Mouse (Mus musculus) WW6 (cell line): ENCODE data around the gene 4933424G06Rik.

Experiments used
- DNase-seq: peaks from one replicate; pipeline ENCODE4 v3.0.0-alpha.2; 2013; ENCODE audit warnings: low read depth, low spot score

Gene 4933424G06Rik

GRCm38 (mm10) chr1:36709055-36709853 is 695 bp upstream of the 4933424G06Rik start:
- no peak for DNase-seq

- DNase-seq = no peak
Measured at GRCm38 (mm10) chr1:36711104-36711503, 1.2 kb downstream of the 4933424G06Rik start.

DNA sequence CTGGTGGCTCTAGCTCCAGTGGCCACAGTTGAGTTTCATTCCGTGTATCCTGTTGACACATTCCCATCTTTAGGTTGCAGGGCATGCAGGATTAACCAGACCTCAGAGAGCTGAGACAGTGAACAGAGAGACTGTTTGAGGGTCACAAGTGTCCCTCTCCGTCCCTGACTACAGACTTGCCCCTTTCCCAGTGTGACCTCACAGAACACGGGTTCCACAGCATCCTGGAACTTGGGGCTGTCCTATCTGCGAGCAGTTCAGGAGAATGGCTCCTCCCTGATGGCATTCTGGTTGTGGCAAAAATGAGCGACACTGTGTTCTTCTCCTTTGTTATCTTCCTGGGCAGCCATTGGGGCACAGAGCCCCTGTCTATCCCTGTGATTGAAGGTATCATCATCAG is 4.4 kb downstream of the 4933424G06Rik start, which contains the start of gene Actr1b:
Gene Actr1b, minus strand, starts transcription at position 112 of the 400 bp plus-strand sequence.
- DNase-seq = no peak

GRCm38 (mm10) chr1:36718786-36719185 is 8.8 kb downstream of the 4933424G06Rik start:
- DNase-seq = no peak

DNA sequence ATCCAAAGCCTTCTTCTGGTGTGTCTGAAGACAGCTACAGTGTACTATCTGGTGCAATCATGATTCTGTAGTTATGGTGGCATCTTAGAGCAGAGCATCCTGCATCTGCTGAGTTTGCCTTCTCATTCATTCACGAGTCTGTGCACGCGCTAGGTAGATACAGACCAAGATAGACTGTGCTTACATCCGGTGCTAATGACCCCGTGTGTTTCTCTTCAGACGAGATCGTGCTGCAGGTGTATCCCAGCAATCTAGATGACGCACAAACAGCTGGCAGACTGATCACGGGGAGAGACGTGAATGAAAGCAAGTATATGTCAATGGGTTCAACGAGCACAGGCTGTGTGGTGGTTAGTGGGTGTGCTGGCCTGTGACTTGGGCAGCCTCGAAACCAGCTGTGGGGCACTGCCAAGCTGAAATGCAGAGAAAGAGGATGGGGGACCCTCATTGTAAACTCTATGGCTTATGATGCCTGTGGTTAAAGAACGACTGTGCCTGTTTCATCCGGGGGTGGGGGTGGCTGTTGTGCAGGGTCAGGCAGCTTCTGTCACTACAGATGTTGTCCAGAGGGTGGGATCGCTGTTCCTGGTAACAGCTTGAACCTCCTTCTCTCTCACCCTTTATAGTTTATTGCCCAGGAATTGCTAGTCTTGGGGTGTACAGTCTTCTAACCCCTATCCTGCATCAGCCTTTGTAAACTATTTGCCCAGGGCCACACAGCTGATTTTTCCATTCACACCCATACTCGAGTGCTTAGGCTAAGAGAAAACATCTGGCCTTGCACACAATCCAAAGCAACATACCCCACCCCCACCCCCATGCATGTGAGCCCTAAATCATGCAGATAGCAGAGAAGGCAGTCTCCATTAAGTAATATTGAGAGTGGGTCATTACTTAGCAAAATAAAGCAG is 13.5 kb downstream of the 4933424G06Rik start:
- DNase-seq = no peak

DNA sequence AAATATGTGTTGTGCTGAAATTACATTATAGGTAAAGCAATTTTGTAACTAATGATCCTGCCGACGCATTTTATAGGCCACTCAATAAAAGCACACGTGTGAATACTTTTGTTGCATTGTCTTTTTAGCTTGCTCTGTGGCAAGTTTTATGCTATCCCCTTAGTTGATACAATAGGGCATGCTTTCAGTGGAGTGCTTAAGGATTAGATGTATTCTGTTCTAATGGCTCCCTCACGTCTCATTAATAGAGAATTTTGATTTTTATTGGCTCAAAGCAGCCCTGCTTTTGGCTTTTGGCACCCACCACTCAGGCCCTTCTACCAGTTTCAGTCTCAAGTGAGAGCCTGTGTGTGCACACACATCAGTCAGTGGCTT is 14.1 kb downstream of the 4933424G06Rik start:
- no peak for DNase-seq

GRCm38 (mm10) chr1:36737300-36737699 is 27.4 kb downstream of the 4933424G06Rik start:
- peak; percentile 49 for DNase-seq

- DNase-seq = no peak
Measured at GRCm38 (mm10) chr1:36739231-36739630, 29.3 kb downstream of the 4933424G06Rik start.

GRCm38 (mm10) chr1:36743046-36743445 is 33.1 kb downstream of the 4933424G06Rik start:
- no peak for DNase-seq

DNA sequence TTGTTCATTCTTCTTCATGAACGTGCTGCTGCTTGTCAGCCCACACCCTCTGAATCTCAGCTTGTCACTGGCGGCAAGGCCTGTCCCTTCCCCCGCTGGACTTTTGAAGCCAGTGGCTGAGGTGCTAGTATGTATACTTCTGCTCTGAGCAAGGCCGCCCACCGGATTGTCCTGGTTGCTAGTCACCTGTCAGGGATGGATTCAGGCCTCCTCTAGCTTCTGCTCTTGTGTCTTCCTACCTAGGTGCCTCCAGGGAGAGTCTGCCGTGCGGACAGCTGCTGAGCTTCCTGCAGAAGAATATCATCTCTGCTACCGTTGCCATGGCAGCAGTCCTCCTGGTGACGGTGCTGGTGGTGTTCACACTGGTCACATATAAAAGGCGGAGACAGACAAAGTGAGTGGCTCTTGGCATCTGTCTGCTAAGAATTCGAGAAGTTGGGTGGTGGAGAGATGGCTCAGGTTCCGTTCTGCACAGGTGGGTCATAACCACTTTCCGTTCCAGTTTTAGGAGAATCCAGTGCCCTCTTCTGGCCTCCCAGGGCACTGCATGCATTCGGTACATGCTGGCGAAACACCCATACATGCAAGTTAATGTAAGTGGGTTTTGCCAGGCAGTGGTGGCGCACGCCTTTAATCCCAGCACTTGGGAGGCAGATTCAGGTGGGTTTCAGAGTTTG is 34.5 kb downstream of the 4933424G06Rik start:
- DNase-seq = peak; percentile 53

DNA sequence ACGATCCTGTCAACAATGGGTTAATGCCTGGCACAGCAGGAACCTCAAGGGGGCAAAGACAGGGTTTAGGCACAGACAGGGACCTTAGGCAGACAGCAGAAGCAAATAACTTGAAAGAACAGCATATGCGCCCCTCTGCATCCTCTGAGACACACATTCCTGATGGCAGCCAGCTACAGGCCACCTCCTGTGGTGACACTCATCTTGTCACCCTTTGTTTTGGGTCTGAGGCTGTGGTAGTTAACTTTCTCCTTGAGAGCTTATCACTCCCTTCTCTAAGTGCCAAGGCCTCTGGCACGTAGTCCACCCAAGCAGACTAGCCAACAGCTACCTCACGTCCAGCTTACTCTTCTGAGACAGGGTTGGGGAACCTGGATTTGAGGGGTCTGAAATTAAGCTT is 35.7 kb downstream of the 4933424G06Rik start:
- no peak for DNase-seq

- no peak for DNase-seq
Measured at GRCm38 (mm10) chr1:36746452-36746851, 36.5 kb downstream of the 4933424G06Rik start.

GRCm38 (mm10) chr1:36753932-36754675 is 44.2 kb downstream of the 4933424G06Rik start:
- DNase-seq = no peak

DNA sequence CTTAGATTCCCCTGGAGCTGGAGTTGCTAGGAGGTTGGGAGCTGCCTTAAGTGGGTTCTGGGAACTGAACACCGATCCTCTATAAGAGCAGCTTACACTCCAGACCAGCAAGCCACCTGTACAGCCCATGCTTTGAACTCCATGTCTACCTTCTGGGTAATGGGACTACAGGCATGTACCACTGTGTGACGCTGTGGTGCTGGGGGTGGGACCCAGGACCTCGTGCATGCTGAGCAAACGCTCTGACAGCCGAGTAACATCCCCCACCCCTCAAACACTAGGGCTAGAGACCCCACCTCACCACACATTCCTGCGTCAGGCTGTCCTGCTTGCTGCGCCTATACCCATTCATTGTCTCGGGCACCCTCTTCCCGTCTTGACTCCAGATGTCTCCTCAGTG is 48.6 kb downstream of the 4933424G06Rik start:
- DNase-seq = no peak

GRCm38 (mm10) chr1:36759076-36759475 is 49.1 kb downstream of the 4933424G06Rik start:
- DNase-seq = no peak

- no peak for DNase-seq
Measured at GRCm38 (mm10) chr1:36760401-36760800, 50.5 kb downstream of the 4933424G06Rik start.

DNA sequence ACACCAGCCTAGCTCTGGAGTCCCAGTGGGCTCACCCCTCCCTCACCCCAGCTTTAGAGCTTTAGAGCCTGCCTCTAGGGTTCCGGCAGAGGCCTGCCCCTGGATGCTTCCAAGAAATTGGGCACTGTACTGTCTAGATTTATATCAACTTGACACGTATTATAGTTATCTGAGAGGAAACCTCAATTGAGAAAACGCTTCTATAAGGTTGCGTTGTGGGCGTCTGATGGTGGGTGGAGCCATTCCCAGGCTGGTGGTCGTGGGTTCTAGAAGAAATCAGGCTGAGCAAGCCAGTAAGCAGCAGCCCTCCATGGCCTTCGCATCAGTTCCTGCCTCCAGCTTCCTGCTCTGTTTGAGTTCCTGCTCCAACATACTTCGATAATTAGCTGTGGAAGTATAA is 51.1 kb downstream of the 4933424G06Rik start:
- no peak for DNase-seq

DNA sequence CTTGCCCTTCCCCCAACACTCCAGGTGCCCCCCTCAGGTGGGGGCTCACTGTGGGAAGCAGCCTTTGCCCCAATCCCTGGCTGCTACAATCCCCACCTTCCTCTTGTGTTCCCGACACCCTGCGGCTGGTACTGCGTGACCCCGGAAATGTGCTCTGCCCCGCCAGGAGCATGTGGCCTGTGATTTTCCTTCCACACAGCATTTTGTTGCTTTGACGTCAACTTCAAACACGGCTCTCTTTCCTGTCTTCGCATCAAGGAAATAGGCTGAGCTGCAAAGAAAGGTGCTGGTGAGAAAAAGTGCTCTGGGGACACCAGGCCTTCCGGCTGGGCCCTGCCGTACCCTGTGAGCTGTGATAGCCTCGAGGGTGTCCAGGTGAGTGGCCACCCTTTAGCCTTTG is 51.6 kb downstream of the 4933424G06Rik start, which contains the start of gene Zap70:
Gene Zap70, plus strand, starts transcription at position 231 of the 400 bp plus-strand sequence.
- DNase-seq = no peak

- no peak for DNase-seq
Measured at GRCm38 (mm10) chr1:36766431-36767205, 56.7 kb downstream of the 4933424G06Rik start.

DNA sequence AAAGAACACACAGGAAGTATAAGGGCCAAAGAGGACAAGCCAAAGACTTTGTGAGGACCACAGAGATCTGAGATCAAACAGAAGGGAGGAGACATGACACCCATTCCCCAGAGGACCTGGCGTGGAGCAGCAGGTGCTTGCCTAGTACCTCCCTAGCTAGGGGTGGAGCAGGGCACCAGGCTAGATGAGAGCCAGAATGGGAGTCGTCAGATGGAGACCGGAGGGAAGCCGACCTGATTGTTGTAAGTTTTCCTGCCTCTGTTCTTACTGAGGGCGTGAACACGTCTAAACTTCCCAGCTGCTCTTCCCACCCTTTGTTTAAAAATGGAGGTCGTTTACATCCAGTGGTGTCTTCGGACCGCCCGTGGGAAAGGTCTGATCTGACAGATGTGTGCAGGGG is 57.4 kb downstream of the 4933424G06Rik start:
- DNase-seq = no peak
